Mouse (Mus musculus): ENCODE measurements around the gene Lcn11.
"Not testable (repeated sequence)": the region's sequence is repeated elsewhere in the genome, so short reads cannot be mapped to it uniquely, and the experiment has no call there.

Lcn11 gene

DNA sequence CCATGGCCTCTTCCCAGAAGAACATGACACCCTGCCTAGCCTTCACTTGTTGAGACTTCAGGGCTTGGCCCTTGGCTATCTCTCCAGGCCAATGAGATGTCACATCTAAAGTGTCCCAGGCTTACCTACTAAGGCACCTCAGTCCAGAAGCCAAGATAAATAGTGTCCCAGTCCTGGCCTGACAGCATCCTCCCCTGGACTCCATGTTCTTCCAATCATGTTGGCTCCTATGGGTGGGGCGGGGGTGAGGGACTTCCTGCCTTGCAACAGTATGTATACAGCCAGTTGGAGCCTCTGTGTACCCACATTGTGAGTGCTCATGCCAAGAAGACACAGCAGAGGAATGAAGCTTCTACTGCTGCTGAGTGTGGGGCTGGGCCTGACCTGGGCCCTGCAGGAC is at the start of gene Lcn11:
TSS of gene Lcn11 (plus strand) at position 301 of the 400 bp plus-strand sequence.
- in situ Hi-C loops (cut with MboI): no loop called here

DNA sequence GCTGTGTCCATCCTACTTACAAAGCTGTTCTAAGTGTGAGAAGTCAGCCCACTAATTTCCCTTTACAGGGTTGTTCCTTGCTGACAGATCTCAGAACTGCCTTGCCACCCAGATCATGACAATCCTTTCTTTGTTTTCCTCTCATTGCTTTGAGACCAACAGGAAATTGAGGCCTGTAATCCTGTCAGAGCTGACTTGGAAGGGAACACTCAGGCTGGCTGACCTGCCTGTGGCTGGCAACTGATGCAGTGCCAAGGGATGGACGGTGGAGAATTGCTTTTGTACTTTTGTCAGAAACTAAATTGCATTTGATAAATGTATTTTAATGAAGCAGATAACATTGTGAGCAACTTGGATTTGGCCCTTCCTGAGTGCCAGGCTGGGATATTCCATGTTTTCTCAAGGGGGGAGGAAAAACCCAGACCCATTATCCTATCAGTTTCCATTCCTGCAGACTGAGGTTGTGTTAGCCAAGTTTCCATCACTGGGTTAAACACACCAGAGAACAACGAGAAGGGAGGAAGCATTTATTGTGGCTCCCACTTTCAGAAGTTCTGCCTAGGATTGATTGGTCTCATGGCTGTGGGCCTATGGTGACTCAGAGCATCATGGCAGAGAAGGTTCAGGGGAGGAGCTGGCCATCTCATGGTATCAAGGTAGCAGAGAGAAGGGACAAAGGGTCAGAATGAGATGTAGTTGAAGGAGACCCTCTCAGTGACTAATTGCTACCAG is 43.5 kb upstream of the Lcn11 start:
- in situ Hi-C loops (cut with MboI): no loop called here

DNA sequence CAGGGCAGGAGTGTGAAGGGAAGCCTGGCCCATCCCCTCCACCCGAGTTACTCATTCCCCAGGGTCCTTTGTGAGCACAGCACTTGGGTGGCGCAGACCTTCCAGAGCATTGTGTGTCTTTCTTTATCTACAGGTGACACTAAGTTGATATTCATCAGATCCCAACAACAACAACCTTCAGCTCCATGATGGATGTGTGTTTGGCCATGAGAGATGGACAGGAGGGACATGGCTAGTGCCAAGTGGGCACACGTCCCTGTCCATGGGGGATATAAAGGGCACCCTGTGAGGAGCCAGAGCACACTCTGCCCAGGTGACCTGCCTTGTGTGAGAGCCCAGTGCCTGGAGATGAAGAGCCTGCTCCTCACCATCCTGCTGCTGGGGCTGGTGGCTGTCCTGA is 40.1 kb upstream of the Lcn11 start, which contains the start of gene Obp2b:
TSS of gene Obp2b (plus strand) at position 301 of the 400 bp plus-strand sequence.
- in situ Hi-C loops (cut with MboI): not testable (repeated sequence)

DNA sequence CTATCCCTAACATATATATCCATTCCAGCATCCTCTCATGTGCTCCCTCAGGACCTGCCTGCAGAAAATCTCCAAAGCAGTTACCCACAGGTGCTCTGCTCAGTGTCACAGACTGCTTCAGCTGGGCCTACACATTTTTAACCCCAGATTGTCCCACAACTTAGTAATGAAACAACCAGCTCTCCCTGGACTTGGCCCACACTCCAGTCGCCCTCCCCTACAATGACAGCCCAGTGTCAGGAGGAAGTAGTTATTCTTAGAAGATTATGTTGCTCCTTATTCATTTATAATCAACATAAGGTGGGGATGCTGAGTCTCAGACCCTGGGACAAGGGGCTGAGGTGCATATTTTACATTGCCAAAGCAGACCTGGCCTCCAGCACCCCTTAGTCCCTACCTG is 35.1 kb upstream of the Lcn11 start:
- in situ Hi-C loops (cut with MboI): no loop called here

DNA sequence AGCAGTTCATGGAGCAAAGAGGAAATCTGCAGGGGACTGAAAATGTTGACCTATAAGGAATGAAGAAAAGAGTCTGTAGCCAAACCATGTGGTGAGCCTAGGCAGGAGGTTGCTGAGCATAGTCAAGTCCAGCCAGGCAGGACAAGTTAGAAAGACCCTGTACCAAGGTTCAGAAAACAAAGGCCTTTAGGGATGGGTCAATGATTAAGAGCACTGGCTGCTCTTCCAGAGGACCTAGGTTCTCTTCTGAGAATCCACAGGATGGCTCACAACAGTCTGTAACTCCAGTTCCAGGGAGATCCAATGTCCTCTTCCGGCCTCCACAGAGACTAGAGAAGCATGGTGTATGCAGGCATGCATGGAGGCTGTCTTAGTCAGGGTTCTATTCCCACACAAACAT is 22.6 kb upstream of the Lcn11 start:
- in situ Hi-C loops (cut with MboI): no loop called here

DNA sequence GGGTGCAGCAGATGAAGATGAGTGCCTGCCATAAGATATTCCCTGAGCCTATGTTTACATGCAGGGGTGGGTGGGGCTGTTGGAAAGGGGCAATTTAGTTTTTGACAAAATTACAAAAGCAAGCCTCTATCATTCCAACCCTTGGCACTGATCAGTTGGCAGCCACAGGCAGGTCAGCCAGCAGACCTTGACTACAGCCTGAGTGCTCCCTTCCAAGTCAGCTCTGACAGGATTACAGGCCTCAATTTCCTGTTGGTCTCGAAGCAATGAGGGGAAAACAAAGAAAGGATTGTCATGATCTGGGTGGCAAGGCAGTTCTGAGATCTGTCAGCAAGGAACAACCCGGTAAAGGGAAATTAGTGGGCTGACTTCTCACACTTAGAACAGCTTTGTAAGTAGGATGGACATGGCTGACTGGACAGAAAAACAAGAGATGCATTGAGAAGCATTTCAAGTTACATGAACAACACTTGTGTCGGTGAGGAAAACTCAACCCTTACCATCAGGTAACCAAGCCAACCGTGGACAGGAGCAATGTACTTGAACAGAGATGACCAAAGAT is 18.7 kb upstream of the Lcn11 start:
- in situ Hi-C loops (cut with MboI): no loop called here

DNA sequence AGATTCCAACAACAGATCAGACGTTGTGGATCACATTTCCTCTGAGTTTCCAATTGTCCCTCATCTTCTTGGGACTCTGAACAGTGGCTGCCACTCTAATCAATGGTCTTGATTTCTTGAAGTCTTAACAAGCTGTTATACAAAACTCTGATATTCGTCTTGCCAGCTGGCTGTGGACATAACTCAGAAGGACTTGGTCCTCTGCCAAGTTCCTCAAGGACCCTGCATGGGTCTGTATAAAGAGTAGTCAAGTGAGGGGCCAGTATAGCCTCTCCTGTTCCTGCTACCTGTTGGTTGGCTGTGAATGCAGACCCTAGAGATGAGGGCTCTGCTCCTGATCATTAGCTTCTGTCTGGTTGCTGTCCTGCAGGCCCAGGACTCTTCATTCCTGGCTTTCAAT is 11.5 kb upstream of the Lcn11 start, which contains the start of gene Lcn3:
TSS of gene Lcn3 (plus strand) at position 301 of the 400 bp plus-strand sequence.
- in situ Hi-C loops (cut with MboI): no loop called here

DNA sequence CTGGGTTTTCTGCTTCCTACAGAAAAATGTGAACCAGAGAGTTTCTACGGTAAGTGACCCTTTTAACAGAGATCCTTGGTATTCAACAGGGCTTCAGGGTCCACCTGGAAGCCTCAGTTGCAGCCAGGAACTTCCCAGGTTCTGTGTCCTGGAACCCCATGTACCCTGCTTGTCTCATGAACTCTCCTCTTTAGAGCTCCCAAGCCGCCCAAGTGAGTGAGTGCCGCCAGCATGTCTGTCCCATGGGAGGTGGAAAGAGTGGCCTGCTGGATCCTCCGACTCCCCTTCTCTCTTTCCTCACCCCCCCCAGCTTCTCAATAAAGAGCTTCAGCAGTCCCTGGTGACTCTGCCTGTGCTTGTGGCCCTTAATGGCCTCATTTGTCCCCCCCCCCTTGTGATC is 9.1 kb upstream of the Lcn11 start:
- in situ Hi-C loops (cut with MboI): no loop called here

DNA sequence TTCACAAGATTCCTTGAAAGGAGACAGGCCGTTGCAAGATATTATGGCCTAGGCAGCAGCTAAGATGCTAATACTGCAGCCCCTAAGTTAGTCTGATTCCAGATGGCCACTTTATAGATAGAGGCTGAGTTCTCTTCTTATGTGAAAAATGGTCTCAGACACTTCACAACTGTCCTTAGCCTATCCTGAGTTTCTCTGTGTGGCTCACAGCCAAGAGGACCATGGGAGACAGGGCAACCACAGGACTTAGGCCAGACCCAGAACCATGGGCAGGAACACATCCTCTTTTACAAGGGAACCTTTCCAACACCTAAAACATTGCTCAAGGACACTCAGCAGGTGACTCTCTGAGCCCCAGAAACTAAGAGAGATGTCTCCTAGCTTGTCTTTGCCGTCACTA is 3.3 kb upstream of the Lcn11 start:
- in situ Hi-C loops (cut with MboI): no loop called here

DNA sequence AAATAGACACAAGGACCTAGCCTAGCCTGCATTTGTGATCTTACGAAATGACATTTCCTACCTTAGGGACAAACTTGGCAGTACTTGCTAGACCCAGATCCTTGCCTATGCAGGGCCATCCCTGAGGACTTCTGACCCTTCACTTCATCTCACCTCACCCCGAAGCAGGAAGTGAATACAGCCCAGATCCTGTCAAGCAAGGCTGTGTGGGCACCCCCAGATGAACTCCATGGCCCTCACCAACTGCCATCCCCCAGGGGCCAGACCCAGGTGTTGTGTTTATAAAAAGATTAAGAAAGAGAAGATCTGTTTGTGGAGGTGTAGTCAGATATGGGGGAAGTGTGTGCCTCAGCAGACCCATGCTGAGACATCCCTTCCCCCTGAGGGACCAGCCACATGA is 2.2 kb upstream of the Lcn11 start:
- in situ Hi-C loops (cut with MboI): no loop called here

DNA sequence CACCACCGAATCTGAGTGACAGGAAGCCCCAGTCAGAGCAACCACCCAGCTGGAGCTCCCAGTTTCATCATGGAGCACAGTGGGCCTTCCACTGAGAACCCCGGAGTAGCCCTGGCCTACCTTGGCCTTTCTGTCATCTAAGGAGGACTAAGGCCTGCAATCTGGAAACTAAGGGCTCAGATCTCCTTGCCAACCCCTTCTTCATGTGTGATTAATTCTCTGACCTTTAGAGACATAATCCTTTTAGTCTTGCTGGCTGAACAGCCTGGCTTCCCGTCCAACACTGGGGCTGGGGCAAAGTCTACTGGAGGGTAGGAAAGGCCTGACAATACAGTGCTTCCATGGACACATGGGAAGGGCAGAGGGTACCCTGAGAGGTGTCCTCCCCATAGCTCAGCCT is 826 bp upstream of the Lcn11 start:
- in situ Hi-C loops (cut with MboI): no loop called here

DNA sequence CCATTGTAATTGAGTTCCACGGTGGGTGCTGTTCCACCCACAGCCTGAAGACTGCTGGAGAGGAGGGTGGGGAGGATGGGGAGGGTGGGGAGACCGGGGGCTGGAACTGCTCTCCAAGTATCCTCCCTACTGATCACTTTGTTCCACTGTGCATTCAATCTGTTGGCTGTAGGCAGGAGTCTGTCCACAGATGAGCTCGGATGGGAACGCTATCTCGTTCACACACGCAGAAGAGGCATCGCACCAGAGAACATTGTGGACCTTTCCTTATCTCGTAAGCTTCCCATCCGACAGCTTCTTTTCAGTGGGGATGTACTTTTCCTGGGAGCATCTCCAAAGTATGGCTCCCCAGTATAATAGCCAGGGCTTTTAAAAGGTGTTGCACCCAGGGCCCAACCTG is 2.3 kb downstream of the Lcn11 start:
- in situ Hi-C loops (cut with MboI): no loop called here

DNA sequence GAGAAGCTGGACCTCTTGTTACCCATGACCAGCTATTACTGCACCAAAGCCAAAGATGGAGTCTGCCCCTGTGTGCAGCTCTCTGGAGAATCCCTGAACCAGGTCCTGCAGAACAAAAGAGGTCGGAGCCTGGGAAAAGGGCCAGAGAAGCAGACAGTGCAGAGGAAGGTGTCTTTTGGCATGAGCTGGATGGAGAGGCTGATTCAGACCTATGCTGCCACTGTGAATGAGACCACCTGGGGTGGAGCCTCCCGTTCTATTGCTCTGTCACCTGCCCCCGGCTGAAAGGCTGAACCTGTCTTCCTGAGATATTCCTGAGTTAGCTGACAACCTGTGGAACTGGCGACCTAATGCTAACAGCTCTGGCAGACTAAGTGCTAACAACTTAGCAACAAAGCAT is 4.1 kb downstream of the Lcn11 start:
- in situ Hi-C loops (cut with MboI): no loop called here

DNA sequence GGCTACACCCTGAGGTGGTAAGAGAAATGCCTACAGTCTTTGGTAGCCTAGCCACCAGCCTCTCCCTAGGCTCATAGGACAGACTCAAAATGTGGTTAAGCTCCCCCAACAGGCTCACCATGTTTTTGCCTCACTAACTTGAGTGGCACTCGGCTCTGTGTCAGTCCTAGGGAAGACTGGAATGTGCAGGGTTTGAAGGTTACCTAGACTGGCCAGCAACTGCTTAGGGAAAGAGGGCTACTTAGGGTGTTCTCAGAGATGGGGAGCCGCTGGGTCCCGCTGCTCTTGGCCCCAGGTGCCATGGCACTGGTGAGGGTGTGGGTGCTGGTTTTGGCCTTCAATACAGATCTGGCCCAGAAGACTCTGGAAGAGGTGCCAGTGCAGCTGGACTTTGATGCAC is 5.1 kb downstream of the Lcn11 start, which contains the start of gene Gm13539:
TSS of gene Gm13539 (plus strand) at position 301 of the 400 bp plus-strand sequence.
- in situ Hi-C loops (cut with MboI): no loop called here

DNA sequence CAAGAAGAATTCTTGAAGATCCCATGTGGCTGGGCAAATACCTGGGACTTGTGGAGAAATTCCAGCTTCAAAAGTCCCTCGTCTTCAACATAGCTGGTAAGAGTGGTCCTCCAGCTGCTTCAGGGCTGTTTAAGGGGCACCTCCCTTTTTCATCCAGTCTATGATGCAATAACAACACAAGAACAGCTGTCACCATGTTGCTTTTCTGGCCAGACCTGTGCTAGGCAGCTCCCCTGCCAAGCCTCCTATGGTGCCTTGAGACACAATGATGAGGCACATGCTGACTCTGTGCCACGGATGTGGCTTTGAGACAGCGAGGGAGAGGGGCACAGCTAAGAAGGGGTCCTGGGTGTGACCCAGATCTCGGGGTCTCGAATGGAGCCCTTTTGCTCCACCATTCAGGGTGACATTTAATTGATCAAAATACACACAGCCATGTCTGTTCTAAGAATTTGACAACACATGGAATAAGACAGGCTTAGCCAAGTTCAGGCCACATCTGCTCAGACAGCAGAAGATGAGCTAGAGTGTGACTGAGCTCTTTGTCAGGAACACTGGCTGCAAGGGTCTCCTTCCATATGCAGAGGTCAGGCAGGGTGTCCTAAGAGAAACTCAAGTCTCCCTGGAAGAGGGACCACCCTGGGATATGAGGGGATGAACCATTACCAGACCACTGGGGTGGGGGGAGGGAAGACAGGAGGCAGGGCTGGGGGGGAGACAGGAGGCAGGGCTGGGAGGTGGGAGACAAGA is 8.9 kb downstream of the Lcn11 start:
- in situ Hi-C loops (cut with MboI): no loop called here

DNA sequence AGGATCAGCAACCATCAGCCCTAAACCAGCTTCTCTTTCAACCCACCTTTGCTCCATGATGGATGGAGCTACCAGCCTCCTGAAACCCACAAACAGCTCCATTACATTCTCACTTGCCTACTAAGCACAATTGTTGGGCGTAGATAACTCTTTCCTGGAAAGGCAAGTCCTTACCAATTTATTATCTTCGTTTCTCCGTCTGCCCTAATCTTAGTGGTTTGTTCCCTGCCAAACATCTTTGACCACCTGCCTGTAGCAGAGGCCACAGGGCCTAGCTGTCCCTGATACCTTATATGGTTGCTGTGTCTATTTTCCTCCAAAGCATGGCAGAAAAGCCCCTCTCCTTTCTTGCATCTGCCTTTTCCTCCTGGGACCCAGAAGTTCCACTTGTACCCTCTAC is 12.3 kb downstream of the Lcn11 start:
- in situ Hi-C loops (cut with MboI): no loop called here

DNA sequence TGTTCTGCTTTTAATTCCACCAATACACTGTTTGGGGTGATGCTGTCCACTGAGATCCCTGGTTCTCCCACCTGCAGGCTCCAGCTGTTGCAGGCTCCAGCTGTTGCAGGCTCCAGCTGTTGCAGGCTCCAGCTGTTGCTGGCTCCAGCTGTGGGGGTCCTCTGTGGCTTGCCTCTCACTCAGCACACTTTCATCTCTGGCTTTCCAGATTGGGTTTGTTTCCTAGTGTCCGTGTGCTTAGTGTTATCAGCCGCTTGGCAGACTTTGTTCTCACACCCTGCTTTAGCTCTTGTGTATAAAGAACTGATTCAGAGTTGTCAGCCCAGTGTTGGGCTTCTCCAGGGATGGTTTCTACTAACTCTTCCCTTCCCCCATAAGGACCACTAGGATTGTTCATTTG is 20.8 kb downstream of the Lcn11 start:
- in situ Hi-C loops (cut with MboI): no loop called here

DNA sequence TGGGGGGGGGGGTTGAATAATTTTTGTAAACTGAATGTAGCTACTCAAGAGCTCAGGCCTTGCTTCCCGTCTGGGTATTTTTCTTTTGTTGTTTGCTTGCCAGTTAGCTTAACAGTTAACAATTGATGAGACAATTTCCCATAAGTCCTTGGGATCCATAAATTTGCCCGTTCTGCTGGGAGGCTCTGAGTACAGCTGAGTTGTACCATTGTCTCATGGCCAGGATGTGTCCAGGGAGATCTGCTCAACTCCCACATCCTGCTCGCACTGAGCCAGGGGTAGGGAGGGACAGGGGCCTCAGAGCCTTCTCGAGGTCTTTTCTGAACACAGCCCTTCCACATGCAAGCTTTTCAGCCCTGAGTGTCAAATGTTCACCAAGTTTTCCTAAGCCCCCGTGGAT is 21.2 kb downstream of the Lcn11 start:
- in situ Hi-C loops (cut with MboI): no loop called here

DNA sequence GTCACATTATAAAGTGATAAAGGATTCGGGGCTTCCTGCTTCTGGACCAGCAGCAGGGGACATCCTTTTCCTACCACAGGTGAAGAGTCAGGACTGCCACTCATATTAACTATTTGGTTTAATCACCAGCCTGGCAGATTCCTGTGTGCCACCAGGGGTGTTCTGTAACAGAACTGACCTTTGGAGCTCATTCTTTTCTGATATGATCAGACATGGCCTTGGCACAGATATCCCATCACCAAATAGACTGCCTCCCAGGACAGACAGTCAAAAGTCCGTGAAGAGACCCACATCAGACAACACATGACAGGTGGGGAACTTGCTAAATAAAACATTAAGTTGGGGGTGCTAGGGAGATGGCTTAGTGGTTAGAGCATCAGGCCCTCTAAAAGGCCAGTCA is 34.9 kb downstream of the Lcn11 start:
- in situ Hi-C loops (cut with MboI): no loop called here

DNA sequence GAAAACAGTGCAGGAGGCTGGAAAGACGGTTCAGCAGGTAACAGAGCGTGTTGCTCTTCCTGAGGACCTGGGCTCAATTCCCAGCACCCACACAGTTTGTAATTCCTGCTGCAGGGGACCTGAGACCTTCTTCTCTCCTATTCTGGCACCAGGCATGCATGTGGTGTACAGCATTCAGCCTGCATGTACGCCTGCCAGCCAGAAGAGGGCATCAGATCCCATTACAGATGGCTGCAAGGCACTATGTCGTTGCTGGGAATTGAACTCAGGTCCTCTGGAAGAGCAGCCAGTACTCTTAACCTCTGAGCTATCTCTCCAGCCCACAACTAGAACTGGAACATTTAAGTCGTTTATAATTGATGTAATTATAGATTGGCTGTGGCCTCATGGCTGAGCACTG is 36.5 kb downstream of the Lcn11 start:
- in situ Hi-C loops (cut with MboI): no loop called here

DNA sequence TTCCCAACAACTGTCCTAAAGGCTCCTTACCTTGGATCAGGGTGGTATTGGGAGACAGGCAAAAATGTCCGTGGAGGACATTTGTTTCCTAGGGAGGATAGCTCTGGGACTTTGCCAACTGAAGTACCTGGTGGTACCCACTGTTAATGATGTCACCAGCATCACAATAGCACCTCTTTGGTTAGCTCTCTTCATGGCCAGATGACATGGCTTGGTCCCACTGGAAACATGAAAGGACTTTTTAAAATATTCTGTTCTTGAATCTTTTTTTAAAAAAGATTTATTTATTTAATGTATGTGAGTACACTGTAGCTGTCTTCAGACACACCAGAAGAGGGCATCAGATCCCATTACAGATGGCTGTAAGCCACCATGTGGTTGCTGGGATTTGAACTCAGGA is 38.9 kb downstream of the Lcn11 start, which contains the start of gene Glt6d1:
TSS of gene Glt6d1 (minus strand) at position 101 of the 400 bp plus-strand sequence.
- in situ Hi-C loops (cut with MboI): not testable (repeated sequence)

DNA sequence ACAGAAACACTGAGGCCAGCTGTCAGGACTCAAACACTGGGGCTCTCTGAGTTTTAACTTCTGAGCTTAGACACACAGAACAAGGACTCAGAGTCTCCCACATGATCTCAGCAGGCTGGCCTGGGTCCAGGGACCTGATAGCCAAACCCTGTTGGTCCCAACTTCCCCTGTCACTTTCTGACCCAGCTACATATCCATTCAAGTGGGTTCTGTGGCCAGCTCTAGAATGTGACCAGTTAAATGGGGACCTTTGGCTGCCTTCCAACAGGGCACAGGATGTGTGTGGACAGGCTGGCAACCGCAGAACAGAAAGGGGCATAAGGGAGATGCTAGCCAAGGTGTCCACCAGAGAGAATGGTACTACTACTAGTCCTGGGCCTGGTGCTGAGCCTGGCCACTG is 46.0 kb downstream of the Lcn11 start, which contains the start of gene Lcn9:
TSS of gene Lcn9 (plus strand) at position 348 of the 400 bp plus-strand sequence.
- in situ Hi-C loops (cut with MboI): no loop called here

DNA sequence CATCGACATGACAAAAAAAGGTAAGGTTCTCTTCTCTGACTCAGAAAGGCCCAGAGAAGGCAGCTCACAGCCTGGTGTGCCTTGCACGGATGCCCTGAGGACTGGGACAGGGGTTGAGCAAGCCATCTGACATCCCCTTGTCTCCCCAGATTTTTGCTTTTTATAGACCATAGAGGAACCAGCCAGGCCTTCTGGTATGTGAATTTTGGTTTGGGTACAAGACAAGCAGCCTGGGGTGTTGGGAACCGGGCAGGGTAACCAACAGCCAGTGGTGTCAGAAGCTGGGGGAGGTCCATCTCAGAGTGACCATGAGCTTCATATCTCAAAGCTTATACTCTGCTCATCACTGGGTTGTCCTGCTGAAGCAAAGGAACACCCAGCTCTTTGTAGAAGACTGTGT is 47.9 kb downstream of the Lcn11 start:
- in situ Hi-C loops (cut with MboI): no loop called here

Measured in mature B cell (primary cell).